8 mouse cellular contexts compared by ENCODE assay signal in genomic region chr1:180547751-180548669, GRCm38 (mm10). TPM values are rescaled to one million over a fixed set of nuclear protein-coding genes. Genes with fewer than 3 reads are reported as not detected.
DNase-seq lines count a peak whose midpoint lies in the region; ATAC-seq and TF ChIP-seq lines count a peak whose summit lies in the region.

No protein-coding gene starts in this region.

- H3K9me3 ChIP-seq in lung, embryonic 16.5 days (ENCODE audit: control insufficient read depth, low read length) = no peaks in the 10 kb centered on the region
- H3K9me3 ChIP-seq in forebrain, embryonic 11.5 days (ENCODE audit: control insufficient read depth, low read length) = no peaks in the 10 kb centered on the region
- no peaks in the 10 kb centered on the region for H3K9me3 ChIP-seq in intestine, embryonic 15.5 days
- no peaks in the 10 kb centered on the region for H3K9me3 ChIP-seq in stomach, embryonic 16.5 days (replicated peaks; ENCODE audit: control insufficient read depth, low read length)

- no peak overlapping the region for H3K27ac ChIP-seq in lung, embryonic 16.5 days (ENCODE audit: low read length)
- no peak overlapping the region for H3K27ac ChIP-seq in forebrain, embryonic 11.5 days (ENCODE audit: low read depth, low read length)
- no peak overlapping the region for H3K27ac ChIP-seq in intestine, embryonic 15.5 days
- H3K27ac ChIP-seq in stomach, embryonic 16.5 days (ENCODE audit: low read length) = peak overlapping the region; percentile 22; the same call in 1 of the 2 replicates
- no peak overlapping the region for H3K27ac ChIP-seq in left cerebral cortex, adult 2 months

- intact Hi-C loops in left cerebral cortex, adult 2 months (cut with DNase I) = loop anchor here (5.0 kb wide), 1 partner anchor 66 kb away; the partner anchor contains the start of gene Stum

- H3K4me1 ChIP-seq in lung, embryonic 16.5 days (replicated peaks; ENCODE audit: control insufficient read depth, insufficient read depth, low read length) = peaks cover 3% of the 10 kb centered on the region; the same call in 1 of the 2 replicates
- H3K4me1 ChIP-seq in forebrain, embryonic 11.5 days (replicated peaks; ENCODE audit: control insufficient read depth, insufficient read depth, low read length) = peaks cover 18% of the 10 kb centered on the region
- H3K4me1 ChIP-seq in intestine, embryonic 15.5 days (replicated peaks) = peaks cover 13% of the 10 kb centered on the region
- peaks cover 4% of the 10 kb centered on the region; the same call in 1 of the 2 replicates for H3K4me1 ChIP-seq in stomach, embryonic 16.5 days (ENCODE audit: control insufficient read depth, insufficient read depth, low read length)

- H3K4me3 ChIP-seq in lung, embryonic 16.5 days (ENCODE audit: low read length) = no peak overlapping the region
- no peak overlapping the region; the same call in 1 of the 2 replicates for H3K4me3 ChIP-seq in forebrain, embryonic 11.5 days (ENCODE audit: low read depth, low read length)
- 0 out of 2 replicates have a peak overlapping the region, but pooled peaks have one; percentile 3 for H3K4me3 ChIP-seq in intestine, embryonic 15.5 days (replicated peaks)
- H3K4me3 ChIP-seq in stomach, embryonic 16.5 days (replicated peaks; ENCODE audit: low read length) = no peak overlapping the region; the same call in 1 of the 2 replicates
- no peak overlapping the region for H3K4me3 ChIP-seq in left cerebral cortex, adult 2 months

- 4% methylated on average over 16 of the region's 16 CpGs for WGBS in lung, embryonic 16.5 days
- 1% methylated on average over 16 of the region's 16 CpGs for WGBS in forebrain, embryonic 11.5 days
- 4% methylated on average over 16 of the region's 16 CpGs for WGBS in intestine, embryonic 15.5 days
- WGBS in stomach, embryonic 16.5 days = 4% methylated on average over 16 of the region's 16 CpGs

- TF ChIP-seq CTCF in left cerebral cortex, adult 2 months (IDR thresholded peaks at IDR 0.05) = no peak

- H3K4me2 ChIP-seq in lung, embryonic 16.5 days (ENCODE audit: low read depth, low read length) = peak overlapping the region; percentile 46
- H3K4me2 ChIP-seq in forebrain, embryonic 11.5 days (ENCODE audit: low read depth, low read length, severe bottlenecking) = peak overlapping the region; percentile 37; the same call in 1 of the 2 replicates
- H3K4me2 ChIP-seq in intestine, embryonic 15.5 days (replicated peaks) = peak overlapping the region; percentile 54
- H3K4me2 ChIP-seq in stomach, embryonic 16.5 days (ENCODE audit: low read depth, low read length) = peak overlapping the region; percentile 47

- no peak overlapping the region for H3K9ac ChIP-seq in lung, embryonic 16.5 days (ENCODE audit: low read length)
- H3K9ac ChIP-seq in forebrain, embryonic 11.5 days (ENCODE audit: low read length) = peak overlapping the region; percentile 32
- H3K9ac ChIP-seq in intestine, embryonic 15.5 days = no peak overlapping the region
- H3K9ac ChIP-seq in stomach, embryonic 16.5 days (ENCODE audit: low read length) = peak overlapping the region; percentile 47; the same call in 1 of the 2 replicates

- peak; percentile 58 for ATAC-seq in lung, embryonic 16.5 days (ENCODE audit: low read depth)
- peak; percentile 62 for ATAC-seq in forebrain, embryonic 11.5 days (replicated peaks; ENCODE audit: low FRiP score)
- ATAC-seq in intestine, embryonic 15.5 days = peak; percentile 66
- ATAC-seq in stomach, embryonic 16.5 days (ENCODE audit: insufficient read depth, low FRiP score) = peak; percentile 65

- DNase-seq in lung, adult 18-20 months = no peak
- DNase-seq in forebrain, embryonic 11.5 days (ENCODE audit: low spot score) = no peak
- DNase-seq in lung, postnatal 10 days = peak; percentile 71
- DNase-seq in left cerebral cortex, adult 18-20 months (ENCODE audit: low spot score in 2 of 2) = no peak
- DNase-seq in left cerebral cortex, adult 2 months (ENCODE audit: extremely low spot score in 1 of 2, low spot score in 2 of 2) = no peak

- no peaks in the 10 kb centered on the region for H3K36me3 ChIP-seq in lung, embryonic 16.5 days (ENCODE audit: control insufficient read depth, insufficient read depth, low read length)
- no peaks in the 10 kb centered on the region for H3K36me3 ChIP-seq in forebrain, embryonic 11.5 days (ENCODE audit: control insufficient read depth, insufficient read depth, low read length)
- no peaks in the 10 kb centered on the region for H3K36me3 ChIP-seq in intestine, embryonic 15.5 days
- H3K36me3 ChIP-seq in stomach, embryonic 16.5 days (ENCODE audit: control insufficient read depth, insufficient read depth, low read length) = no peaks in the 10 kb centered on the region

- H3K27me3 ChIP-seq in lung, embryonic 16.5 days (ENCODE audit: control insufficient read depth, insufficient read depth, low read depth, low read length) = no peaks in the 10 kb centered on the region
- peaks cover 9% of the 10 kb centered on the region for H3K27me3 ChIP-seq in forebrain, embryonic 11.5 days (ENCODE audit: control insufficient read depth, insufficient read depth, low read length)
- H3K27me3 ChIP-seq in intestine, embryonic 15.5 days (replicated peaks) = 0 out of 2 replicates have a peak, but pooled peaks cover 3% of the 10 kb centered on the region
- no peaks in the 10 kb centered on the region for H3K27me3 ChIP-seq in stomach, embryonic 16.5 days (ENCODE audit: control insufficient read depth, insufficient read depth, low read length)

RNA-seq across cellular contexts. Expression of gene Parp1, which starts 20.7 kb away (rescaled TPM):
- polyA plus RNA-seq in lung, embryonic 16.5 days (2015; fragmentation: Nextera tagmentation; extraction: Ambion mirVana) = 106 and 110 TPM in 2 replicates
- 276 and 281 TPM in 2 replicates for polyA plus RNA-seq in forebrain, embryonic 11.5 days (2014; fragmentation: Nextera tagmentation; extraction: Ambion mirVana)
- 109 TPM in 2 replicates for polyA plus RNA-seq in intestine, embryonic 15.5 days (2015; fragmentation: Nextera tagmentation; extraction: Ambion mirVana)
- 105 and 116 TPM in 2 replicates for polyA plus RNA-seq in stomach, embryonic 16.5 days (2015; fragmentation: Nextera tagmentation; extraction: Ambion mirVana)
- total RNA-seq in left cerebral cortex, adult 18-20 months (2021) = 10 to 100 TPM; 81.9 to 88.2 TPM
- 10 to 100 TPM; 89.0 to 90.3 TPM for total RNA-seq in left cerebral cortex, adult 2 months (2021)

Comparison
In these comparisons a context has a peak if more than half of its experiments do, and no peak if none do; other contexts are left out.
1. H3K9ac ChIP-seq: peak in forebrain, embryonic 11.5 days (single experiment) and stomach, embryonic 16.5 days (single experiment); none in lung, embryonic 16.5 days (single experiment) and intestine, embryonic 15.5 days (single experiment).
2. Peak in every context shown above with its lines, with median percentiles within 50 percentile points of each other: ATAC-seq and H3K4me2 ChIP-seq.